Mouse (Mus musculus) brain, embryonic 14.5 days (tissue): ENCODE measurements around the gene Daam1. TPM values are rescaled to one million over a fixed set of nuclear protein-coding genes. Genes with fewer than 3 reads are reported as not detected.

Experiments
- DNase-seq: peaks from one replicate; pipeline ENCODE4 v3.0.0-alpha.2; 2011; ENCODE audit warnings: low read depth
- CTCF ChIP-seq: fragments of 200-500 bp; IDR thresholded peaks from 2 replicates; pipeline ENCODE4 v1.5.1; 2012; ENCODE audit warnings: inconsistent platforms, mild to moderate bottlenecking, moderate library complexity, borderline replicate concordance; ENCODE audit not compliant: insufficient read depth, insufficient read length; ENCODE audit errors: extremely low read depth
- POLR2A ChIP-seq: fragments of 200-500 bp; IDR thresholded peaks from 2 replicates; pipeline ENCODE4 v1.6.1; 2012; ENCODE audit warnings: mild to moderate bottlenecking, inconsistent platforms, borderline replicate concordance; ENCODE audit not compliant: poor library complexity, insufficient read depth, insufficient read length, severe bottlenecking; ENCODE audit errors: extremely low read depth
- polyA plus RNA-seq: library from polyadenylated mRNA; depleted of rRNA; stranded (reverse); fragments of >200 nt; gene quantifications from 2 replicates; pipeline ENCODE4 v1.2.3, GENCODE M21; 2012

Gene Daam1
- polyA plus RNA-seq, 1 experiment: 47.3 TPM

DNA sequence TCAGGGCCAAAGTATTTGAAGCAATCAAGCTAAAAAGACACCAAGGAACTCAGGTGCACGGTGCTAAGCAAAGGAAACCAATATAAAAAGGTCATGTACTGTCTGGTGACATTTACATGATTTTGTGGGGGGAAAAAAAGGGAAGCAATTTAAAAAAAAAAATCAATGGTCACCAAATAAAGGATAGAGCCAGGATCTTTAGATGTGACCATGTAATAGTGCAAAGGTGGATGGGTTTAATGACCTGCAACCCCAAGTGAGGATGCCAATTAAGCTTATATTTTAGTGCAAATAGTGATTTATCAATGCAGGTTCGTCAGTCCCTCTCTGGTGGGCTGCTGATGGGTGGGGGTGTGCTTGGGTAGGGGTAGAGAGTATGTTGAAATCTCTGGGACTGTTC, 166.0 kb downstream of the Daam1 start:
- TF ChIP-seq CTCF: no peak
- no peak for TF ChIP-seq POLR2A
- no peak for DNase-seq

- TF ChIP-seq POLR2A (no peak), CTCF (no peak)
These were observed 166.5 kb downstream of the Daam1 start for GRCm38 (mm10) chr12:71997364-71997763.

GRCm38 (mm10) chr12:71998653-71999052, 167.8 kb downstream of the Daam1 start:
- DNase-seq: no peak
- TF ChIP-seq POLR2A (no peak), CTCF (no peak)

More at GRCm38 (mm10) chr12:71997364-71997763, 166.5 kb downstream of the Daam1 start:
- DNase-seq: no peak

DNA sequence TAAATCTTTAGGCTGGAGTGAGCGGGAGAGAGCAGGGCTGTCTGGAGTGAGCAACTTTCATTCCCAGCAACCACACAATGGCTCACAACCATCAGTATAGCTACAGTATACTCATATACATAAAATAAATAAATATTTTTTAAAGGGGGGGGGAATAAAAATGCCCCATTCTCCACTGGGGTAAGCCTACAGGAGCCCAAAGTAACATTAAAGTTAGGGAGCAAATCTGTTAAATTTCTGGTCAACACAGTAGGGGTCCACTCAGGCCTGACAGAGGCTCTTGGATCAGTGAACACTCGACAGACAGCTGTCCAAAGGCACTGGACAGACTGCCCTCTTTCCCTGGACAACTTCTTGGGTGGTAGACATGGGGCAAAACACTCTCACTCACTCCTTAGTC, 168.8 kb downstream of the Daam1 start:
- no peak for DNase-seq
- no peak for TF ChIP-seq POLR2A
- no peak for TF ChIP-seq CTCF

DNA sequence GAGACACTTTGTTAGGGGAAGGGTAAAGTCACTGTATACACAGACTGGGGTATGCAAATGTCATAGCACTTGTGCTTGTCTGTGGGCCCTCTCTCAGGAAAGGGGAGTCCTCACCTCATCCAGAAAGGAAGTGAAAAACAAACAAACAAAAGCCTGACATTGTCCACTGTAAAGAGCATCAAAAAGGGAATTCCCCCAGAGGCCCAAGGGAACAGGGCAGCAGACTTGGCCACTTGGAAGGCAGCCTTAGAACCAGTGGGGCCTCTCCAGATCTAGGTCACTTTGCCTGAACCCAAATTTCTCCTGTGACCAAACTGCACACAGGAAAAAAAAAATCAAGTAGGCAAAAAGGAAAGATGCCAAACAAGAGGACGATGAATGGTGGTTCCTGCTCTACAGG, 170.9 kb downstream of the Daam1 start:
- no peak for TF ChIP-seq CTCF

GRCm38 (mm10) chr12:72005307-72005706, 174.4 kb downstream of the Daam1 start:
- TF ChIP-seq POLR2A (no peak), CTCF (no peak)
- DNase-seq: no peak

More for the DNA sequence above, 170.9 kb downstream of the Daam1 start:
- DNase-seq: no peak

DNA sequence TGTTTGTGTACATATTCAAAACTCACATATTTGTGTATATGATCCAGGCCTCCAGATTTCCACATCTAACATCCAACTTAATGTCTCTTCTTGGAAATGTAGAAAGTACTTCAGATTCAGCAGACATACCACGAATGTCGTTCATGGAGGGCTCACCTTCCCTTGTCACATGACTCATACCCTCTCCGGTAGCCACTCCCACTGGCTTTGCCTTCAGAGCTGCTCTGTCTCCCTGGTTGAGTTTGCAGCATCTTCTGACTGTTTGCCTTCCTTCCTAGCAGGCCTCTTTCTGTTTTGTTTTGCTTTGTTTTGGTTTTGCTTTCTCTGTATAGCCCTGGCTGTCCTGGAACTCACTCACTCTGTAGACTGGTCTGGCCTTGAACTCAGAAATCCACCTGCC, 176.8 kb downstream of the Daam1 start:
- TF ChIP-seq CTCF (no peak), POLR2A (no peak)
- DNase-seq: no peak

GRCm38 (mm10) chr12:72009051-72009902, 178.4 kb downstream of the Daam1 start:
- DNase-seq: no peak
- no peak for TF ChIP-seq POLR2A
- TF ChIP-seq CTCF: no peak

DNA sequence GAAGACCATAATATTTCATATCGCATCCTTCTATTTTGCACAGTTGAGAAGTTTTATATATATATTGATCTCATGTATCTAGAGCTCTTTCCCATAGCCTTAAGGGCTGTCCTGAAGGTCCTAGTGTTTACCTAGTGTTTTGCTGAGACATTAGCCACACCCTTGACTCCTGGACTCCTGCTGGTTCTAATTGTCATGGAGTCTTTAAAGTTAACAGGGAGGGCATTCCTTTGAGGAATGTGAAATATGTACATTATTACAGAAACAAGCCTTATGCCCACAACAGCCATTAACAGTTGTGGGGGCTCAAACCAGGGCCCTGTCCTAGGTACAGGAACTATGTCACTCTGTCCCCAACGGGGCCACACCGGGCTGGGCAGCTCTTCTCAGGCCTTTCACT, 180.5 kb downstream of the Daam1 start:
- no peak for DNase-seq
- TF ChIP-seq CTCF (no peak), POLR2A (no peak)

- TF ChIP-seq POLR2A (no peak), CTCF (no peak)
- no peak for DNase-seq
These were observed 181.2 kb downstream of the Daam1 start for GRCm38 (mm10) chr12:72012126-72012525.

- TF ChIP-seq POLR2A: no peak
- TF ChIP-seq CTCF: no peak
- peak; percentile 48 for DNase-seq
These were observed 183.0 kb downstream of the Daam1 start for GRCm38 (mm10) chr12:72013711-72014354.

- peak; percentile 31 for DNase-seq
- TF ChIP-seq POLR2A (no peak), CTCF (no peak)
These were observed 183.5 kb downstream of the Daam1 start for GRCm38 (mm10) chr12:72014355-72014776.
